Mouse (Mus musculus) hindbrain, embryonic 12.5 days (tissue): ENCODE data around the gene Hdac4. TPM values are rescaled to one million over a fixed set of nuclear protein-coding genes. Genes with fewer than 3 reads are reported as not detected.

ENCODE experiments used
- ATAC-seq: fragments of 200-750 bp; cut with Nextera tagmentation; 2 replicates; pipeline ENCODE4 v1.8.0; 2017; ENCODE audit warnings: moderate TSS enrichment; ENCODE audit not compliant: low FRiP score
- H3K27ac ChIP-seq: fragments of 300-500 bp; sonication (generic); 2 replicates; pipeline ENCODE4 v1.5.1; 2016; ENCODE audit warnings: mild to moderate bottlenecking
- H3K27me3 ChIP-seq: fragments of 300-500 bp; sonication (generic); 2 replicates; pipeline ENCODE4 v1.6.1; 2016; ENCODE audit warnings: mild to moderate bottlenecking
- H3K36me3 ChIP-seq: fragments of 300-500 bp; sonication (generic); 2 replicates; pipeline ENCODE4 v1.6.1; 2016; ENCODE audit warnings: mild to moderate bottlenecking
- H3K4me1 ChIP-seq: fragments of 300-500 bp; sonication (generic); 2 replicates; pipeline ENCODE4 v1.6.1; 2016
- H3K4me2 ChIP-seq: fragments of 300-500 bp; sonication (generic); replicated peaks from 2 replicates; pipeline ENCODE4 v1.6.1; 2016; ENCODE audit warnings: mild to moderate bottlenecking
- H3K4me3 ChIP-seq: fragments of 300-500 bp; sonication (generic); 2 replicates; pipeline ENCODE4 v1.5.1; 2016; ENCODE audit warnings: mild to moderate bottlenecking
- H3K9ac ChIP-seq: fragments of 300-500 bp; sonication (generic); 2 replicates; pipeline ENCODE4 v1.6.1; 2016; ENCODE audit warnings: mild to moderate bottlenecking, moderate library complexity
- H3K9me3 ChIP-seq: fragments of 300-500 bp; sonication (generic); replicated peaks from 2 replicates; pipeline ENCODE4 v1.6.1; 2016; ENCODE audit warnings: mild to moderate bottlenecking
- WGBS: fragments of 180-500 bp; shearing (Covaris S2); methylation state at CpG from one replicate; pipeline ENCODE4 v1.1.7; 2016; 5-methylcytosine and 5-hydroxymethylcytosine counted together
- polyA plus RNA-seq: library from polyadenylated mRNA; unstranded; fragments of >200 nt; fragmentation: Nextera tagmentation; extraction: Ambion mirVana; gene quantifications from 2 replicates; pipeline ENCODE4 v1.2.1, GENCODE M21; 2016

The Hdac4 gene
- polyA plus RNA-seq, 1 experiment from 2014 or later = 25.5 TPM

DNA sequence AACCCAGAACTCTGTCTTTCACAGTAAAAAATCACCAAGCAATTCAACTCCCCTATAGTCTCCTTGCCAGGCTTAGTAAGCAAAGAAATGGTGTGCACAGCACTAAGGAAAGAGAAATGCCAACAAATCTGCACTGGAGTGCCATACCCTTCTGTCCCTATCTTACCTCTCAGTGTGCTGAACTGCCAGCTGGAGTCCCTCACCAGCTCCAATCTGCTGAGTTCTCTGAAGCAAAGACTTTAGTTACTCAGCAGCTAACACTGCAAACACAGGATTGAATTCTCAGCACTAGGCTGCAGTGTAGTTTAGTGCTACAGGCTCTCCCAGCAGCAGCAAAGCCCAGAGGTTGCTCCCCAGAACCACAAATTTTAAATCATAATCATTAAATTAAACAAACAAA lies 151.5 kb downstream of the Hdac4 start:
- no peak for ATAC-seq
- no peak overlapping the region for H3K4me3 ChIP-seq
- no peaks in the 10 kb centered on the region for H3K36me3 ChIP-seq
- no peak overlapping the region for H3K27ac ChIP-seq
- H3K9me3 ChIP-seq = no peaks in the 10 kb centered on the region
- no peaks in the 10 kb centered on the region for H3K27me3 ChIP-seq
- H3K4me2 ChIP-seq = no peak overlapping the region
- peaks cover 6% of the 10 kb centered on the region; the same call in 1 of the 2 replicates for H3K4me1 ChIP-seq
- H3K9ac ChIP-seq = no peak overlapping the region

DNA sequence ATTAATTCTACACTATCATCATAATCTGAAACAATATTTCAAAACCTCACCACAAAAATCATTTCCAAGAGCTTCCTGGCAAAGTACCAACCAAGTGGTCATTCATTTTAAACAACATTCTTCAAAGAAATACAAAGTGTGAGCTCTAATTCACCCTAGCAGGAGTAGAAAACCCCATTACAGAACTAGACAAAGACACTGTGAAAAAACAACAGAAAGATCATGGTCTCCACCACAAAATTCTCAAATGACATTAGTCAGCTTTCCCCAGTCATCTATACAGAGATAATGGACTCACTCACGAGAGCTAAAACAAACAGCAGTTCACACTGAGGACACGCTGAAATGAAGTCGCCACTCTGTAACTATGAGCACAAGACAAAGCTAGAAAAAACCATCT lies 153.4 kb downstream of the Hdac4 start:
- 52% methylated on average over 3 of the region's 3 CpGs for WGBS
- H3K4me2 ChIP-seq = no peak overlapping the region
- H3K36me3 ChIP-seq = no peaks in the 10 kb centered on the region
- no peak for ATAC-seq
- H3K27ac ChIP-seq = no peak overlapping the region
- H3K4me1 ChIP-seq = peaks cover 6% of the 10 kb centered on the region; the same call in 1 of the 2 replicates
- no peaks in the 10 kb centered on the region for H3K27me3 ChIP-seq
- H3K9me3 ChIP-seq = no peaks in the 10 kb centered on the region
- H3K4me3 ChIP-seq = no peak overlapping the region
- no peak overlapping the region for H3K9ac ChIP-seq

DNA sequence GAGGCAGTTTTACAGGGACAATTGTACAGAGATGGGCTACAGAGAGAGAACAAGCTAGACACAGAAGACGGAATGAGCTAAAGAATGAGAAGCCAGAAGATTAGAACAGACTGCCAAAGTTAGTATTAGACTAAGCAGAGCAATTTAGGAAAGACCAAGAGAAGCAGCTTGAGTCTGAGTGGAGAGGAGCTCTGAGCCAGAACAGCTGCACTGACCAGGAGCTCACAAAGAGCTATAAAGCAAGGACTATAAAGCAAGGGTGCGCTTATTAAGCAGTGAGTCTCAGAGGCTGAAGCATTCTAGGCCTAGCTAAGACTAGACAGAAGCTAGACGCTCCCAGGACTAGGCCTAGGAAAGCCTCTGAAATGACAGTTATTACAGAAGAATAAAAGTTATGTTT lies 154.2 kb downstream of the Hdac4 start:
- H3K9ac ChIP-seq = no peak overlapping the region
- peaks cover 9% of the 10 kb centered on the region for H3K4me1 ChIP-seq
- H3K4me3 ChIP-seq = no peak overlapping the region
- no peak overlapping the region for H3K4me2 ChIP-seq
- H3K27me3 ChIP-seq = no peaks in the 10 kb centered on the region
- H3K27ac ChIP-seq = no peak overlapping the region; the same call in 1 of the 2 replicates
- H3K36me3 ChIP-seq = no peaks in the 10 kb centered on the region
- H3K9me3 ChIP-seq = no peaks in the 10 kb centered on the region
- no peak for ATAC-seq
- WGBS = 89% methylated on average over 3 of the region's 3 CpGs

GRCm38 (mm10) chr1:92038714-92039113 lies 156.8 kb downstream of the Hdac4 start:
- no peak for ATAC-seq
- Histone ChIP-seq H3K9ac (no peak overlapping the region), H3K4me3 (no peak overlapping the region), H3K4me1 (peaks cover 18% of the 10 kb centered on the region), H3K4me2 (no peak overlapping the region), H3K27ac (no peak overlapping the region), H3K36me3 (0 out of 2 replicates have a peak, but pooled peaks cover 3% of the 10 kb centered on the region), H3K9me3 (no peaks in the 10 kb centered on the region), H3K27me3 (no peaks in the 10 kb centered on the region)
- 66% methylated on average over 1 of the region's 1 CpGs for WGBS

DNA sequence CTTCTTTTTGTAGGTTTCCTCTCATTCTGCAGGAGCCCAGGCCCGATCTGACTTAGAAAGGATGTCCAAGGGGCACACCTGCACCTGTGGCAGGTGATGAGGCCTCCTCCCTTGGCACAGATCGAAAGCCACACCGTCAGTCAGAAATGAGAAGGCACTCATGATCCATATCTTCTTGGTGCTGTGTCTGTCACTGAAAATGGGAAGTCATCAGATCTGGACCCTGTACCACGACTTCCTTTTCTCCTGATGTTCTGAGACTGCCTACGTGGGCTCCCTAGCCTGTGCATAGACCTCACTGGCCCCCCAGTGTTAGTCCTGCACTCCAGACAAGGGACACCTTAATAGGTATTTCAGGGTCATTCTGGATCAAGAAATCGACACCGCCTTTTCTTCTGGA lies 158.5 kb downstream of the Hdac4 start:
- no peak overlapping the region for H3K27ac ChIP-seq
- 0 out of 2 replicates have a peak, but pooled peaks cover 3% of the 10 kb centered on the region for H3K36me3 ChIP-seq
- no peak overlapping the region for H3K4me2 ChIP-seq
- H3K27me3 ChIP-seq = no peaks in the 10 kb centered on the region
- ATAC-seq = no peak
- WGBS = 92% methylated on average over 7 of the region's 7 CpGs
- H3K9ac ChIP-seq = no peak overlapping the region
- H3K9me3 ChIP-seq = no peaks in the 10 kb centered on the region
- H3K4me3 ChIP-seq = no peak overlapping the region
- peaks cover 14% of the 10 kb centered on the region for H3K4me1 ChIP-seq

- ATAC-seq = no peak
- no peak overlapping the region for H3K4me3 ChIP-seq
- H3K4me1 ChIP-seq = peaks cover 14% of the 10 kb centered on the region
- H3K4me2 ChIP-seq = no peak overlapping the region
- H3K9ac ChIP-seq = no peak overlapping the region
- 37% methylated on average over 6 of the region's 6 CpGs for WGBS
- no peak overlapping the region for H3K27ac ChIP-seq
- H3K27me3 ChIP-seq = no peaks in the 10 kb centered on the region
- 0 out of 2 replicates have a peak, but pooled peaks cover 3% of the 10 kb centered on the region for H3K36me3 ChIP-seq
- no peaks in the 10 kb centered on the region for H3K9me3 ChIP-seq
Observed at GRCm38 (mm10) chr1:92035770-92036169, 159.7 kb downstream of the Hdac4 start.

DNA sequence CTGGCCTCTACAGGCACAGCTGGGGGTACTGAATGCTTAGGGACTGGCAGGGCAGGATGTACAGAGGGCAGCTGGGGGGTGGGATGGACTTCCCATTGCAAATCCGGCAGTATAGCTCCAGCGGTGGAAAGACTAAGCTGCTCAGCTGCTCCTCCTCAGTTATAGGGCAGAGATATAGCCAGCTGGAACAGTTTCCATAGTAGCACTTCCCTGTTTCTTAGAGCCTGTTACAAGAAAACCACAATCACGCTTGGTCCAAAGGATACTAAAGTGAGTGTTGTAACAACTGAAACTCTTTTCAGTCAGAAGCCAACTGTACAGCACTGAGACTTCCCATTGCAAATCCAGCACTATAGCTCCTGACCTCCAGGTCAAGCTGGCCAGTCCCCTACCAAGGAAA lies 161.3 kb downstream of the Hdac4 start:
- H3K27ac ChIP-seq = no peak overlapping the region
- no peak overlapping the region for H3K4me2 ChIP-seq
- no peak overlapping the region for H3K4me3 ChIP-seq
- no peaks in the 10 kb centered on the region for H3K27me3 ChIP-seq
- WGBS = 75% methylated on average over 3 of the region's 3 CpGs
- peaks cover 13% of the 10 kb centered on the region for H3K36me3 ChIP-seq
- peaks cover 14% of the 10 kb centered on the region for H3K4me1 ChIP-seq
- no peak for ATAC-seq
- H3K9ac ChIP-seq = no peak overlapping the region
- no peaks in the 10 kb centered on the region for H3K9me3 ChIP-seq

DNA sequence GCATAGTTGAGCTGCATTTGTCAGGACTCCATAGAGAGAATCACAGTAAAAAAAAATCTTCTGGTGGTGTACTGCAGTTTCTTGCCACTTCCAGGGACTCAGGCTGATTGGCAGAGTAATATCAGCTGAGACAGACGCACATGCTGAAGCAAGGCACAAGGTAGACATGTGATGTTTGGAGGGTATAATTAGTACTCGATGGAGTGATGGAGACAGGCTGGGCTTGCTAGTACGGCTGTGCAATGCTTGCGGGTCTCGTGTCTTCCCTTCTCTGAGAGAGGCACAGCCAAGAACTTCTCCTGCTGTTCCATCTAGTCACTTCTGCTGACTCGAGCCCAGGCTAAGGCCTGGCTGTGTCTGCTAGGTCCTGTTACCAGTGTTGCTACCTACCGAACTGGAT lies 162.0 kb downstream of the Hdac4 start:
- Histone ChIP-seq H3K27ac (no peak overlapping the region), H3K36me3 (peaks cover 16% of the 10 kb centered on the region), H3K9me3 (no peaks in the 10 kb centered on the region), H3K4me3 (no peak overlapping the region), H3K9ac (no peak overlapping the region), H3K27me3 (no peaks in the 10 kb centered on the region), H3K4me2 (no peak overlapping the region), H3K4me1 (peaks cover 14% of the 10 kb centered on the region)
- 88% methylated on average over 7 of the region's 7 CpGs for WGBS
- ATAC-seq = no peak

- 89% methylated on average over 6 of the region's 6 CpGs for WGBS
- no peak overlapping the region for H3K9ac ChIP-seq
- H3K9me3 ChIP-seq = peaks cover 4% of the 10 kb centered on the region; the same call in 1 of the 2 replicates
- no peak overlapping the region for H3K4me2 ChIP-seq
- H3K27me3 ChIP-seq = no peaks in the 10 kb centered on the region
- no peak overlapping the region for H3K4me3 ChIP-seq
- H3K27ac ChIP-seq = no peak overlapping the region
- ATAC-seq = no peak
- peaks cover 27% of the 10 kb centered on the region for H3K36me3 ChIP-seq
- H3K4me1 ChIP-seq = 0 out of 2 replicates have a peak, but pooled peaks cover 4% of the 10 kb centered on the region
Observed at GRCm38 (mm10) chr1:92030541-92030940, 165.0 kb downstream of the Hdac4 start.

GRCm38 (mm10) chr1:92028158-92028557 lies 167.3 kb downstream of the Hdac4 start:
- H3K4me3 ChIP-seq = no peak overlapping the region
- H3K36me3 ChIP-seq = peaks cover 24% of the 10 kb centered on the region
- H3K9me3 ChIP-seq = peaks cover 4% of the 10 kb centered on the region; the same call in 1 of the 2 replicates
- H3K27ac ChIP-seq = no peak overlapping the region
- ATAC-seq = no peak
- no peak overlapping the region for H3K9ac ChIP-seq
- H3K4me1 ChIP-seq = no peaks in the 10 kb centered on the region
- H3K27me3 ChIP-seq = no peaks in the 10 kb centered on the region
- WGBS = 94% methylated on average over 2 of the region's 2 CpGs
- no peak overlapping the region for H3K4me2 ChIP-seq

DNA sequence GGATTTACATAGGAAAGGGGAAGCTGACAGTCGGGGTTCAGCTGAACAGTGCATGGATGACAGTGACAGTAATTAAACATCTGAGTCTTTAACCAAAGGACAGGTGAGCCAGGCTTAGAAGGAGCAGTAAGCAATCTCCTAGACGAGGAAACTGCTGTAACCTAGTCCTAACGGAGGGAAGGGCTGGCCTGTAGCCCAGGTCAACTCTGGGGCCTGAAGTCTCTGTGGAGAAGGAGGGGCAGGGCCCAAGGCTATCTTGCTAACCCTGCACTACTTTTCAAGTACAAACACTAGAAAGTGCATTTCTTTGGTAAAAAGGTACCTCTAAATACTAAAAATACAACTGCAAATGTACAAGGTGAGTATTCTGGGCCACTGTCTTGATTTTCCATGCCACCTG lies 169.1 kb downstream of the Hdac4 start:
- no peak for ATAC-seq

DNA sequence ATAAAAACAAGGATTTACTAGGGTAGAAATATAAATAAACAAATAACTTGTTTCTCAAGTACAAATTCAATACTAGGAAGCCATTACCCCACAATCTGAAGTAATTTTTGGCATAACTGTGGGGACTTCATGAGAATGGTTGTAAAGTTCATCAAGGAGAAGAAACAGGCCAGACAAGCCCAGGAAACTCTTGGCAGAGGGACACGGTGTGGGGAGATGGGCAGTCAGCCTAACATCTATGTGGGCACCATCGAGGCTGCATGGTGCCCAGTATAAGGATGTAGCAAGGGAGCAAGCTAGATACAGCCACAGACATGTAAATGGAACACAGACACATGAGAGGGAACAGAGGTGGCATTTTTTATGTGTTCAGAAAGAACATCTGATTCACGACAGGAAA lies 171.6 kb downstream of the Hdac4 start:
- 92% methylated on average over 3 of the region's 3 CpGs for WGBS
- Histone ChIP-seq H3K9ac (no peak overlapping the region), H3K4me2 (no peak overlapping the region), H3K4me3 (no peak overlapping the region), H3K4me1 (no peaks in the 10 kb centered on the region), H3K27me3 (no peaks in the 10 kb centered on the region), H3K27ac (no peak overlapping the region), H3K36me3 (peaks cover 11% of the 10 kb centered on the region), H3K9me3 (peaks cover 4% of the 10 kb centered on the region; the same call in 1 of the 2 replicates)
- ATAC-seq = no peak

More for the DNA sequence above, 169.1 kb downstream of the Hdac4 start:
- no peak overlapping the region for H3K27ac ChIP-seq
- H3K9ac ChIP-seq = no peak overlapping the region
- H3K36me3 ChIP-seq = peaks cover 24% of the 10 kb centered on the region
- peaks cover 4% of the 10 kb centered on the region; the same call in 1 of the 2 replicates for H3K9me3 ChIP-seq
- no peaks in the 10 kb centered on the region for H3K27me3 ChIP-seq
- 90% methylated on average over 3 of the region's 3 CpGs for WGBS
- no peak overlapping the region for H3K4me3 ChIP-seq
- H3K4me2 ChIP-seq = no peak overlapping the region
- H3K4me1 ChIP-seq = no peaks in the 10 kb centered on the region

GRCm38 (mm10) chr1:92022009-92022408 lies 173.5 kb downstream of the Hdac4 start:
- no peaks in the 10 kb centered on the region for H3K27me3 ChIP-seq
- no peak overlapping the region for H3K4me2 ChIP-seq
- H3K9me3 ChIP-seq = peaks cover 4% of the 10 kb centered on the region; the same call in 1 of the 2 replicates
- no peak overlapping the region for H3K4me3 ChIP-seq
- no peak overlapping the region for H3K9ac ChIP-seq
- 85% methylated on average over 4 of the region's 4 CpGs for WGBS
- H3K27ac ChIP-seq = no peak overlapping the region
- peaks cover 11% of the 10 kb centered on the region for H3K36me3 ChIP-seq
- no peaks in the 10 kb centered on the region for H3K4me1 ChIP-seq
- no peak for ATAC-seq
